In the genomic region with DNA sequence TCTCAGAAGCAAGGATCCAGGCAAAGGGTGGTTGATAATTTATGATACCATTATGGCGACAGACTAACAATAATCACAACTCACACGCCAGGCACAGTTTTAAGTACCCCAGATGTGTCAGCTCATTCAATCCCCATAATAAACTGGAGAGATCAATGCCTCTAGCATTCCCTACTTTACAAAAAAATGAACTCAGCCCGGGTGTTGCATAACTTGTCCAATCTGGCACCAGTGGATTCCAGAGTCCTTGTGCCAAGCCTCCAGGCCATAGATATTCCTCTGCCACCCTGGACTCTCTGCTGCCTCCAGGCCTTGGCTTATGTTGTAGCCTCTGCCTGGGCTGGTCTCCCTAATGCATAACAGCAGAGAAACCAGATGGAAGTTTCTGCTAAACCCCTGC, we compare ENCODE assay signal across 22 mouse cellular contexts.
A peak's percentile ranks its signal among the peaks of the same experiment; 100 is the strongest.
DNase-seq lines count a peak whose midpoint lies in the region; ATAC-seq and TF ChIP-seq lines count a peak whose summit lies in the region.
"Had no signal": no experiment of that assay in that cellular context is flagged by ENCODE, and none has a peak within 500 bp of the region (broad histone marks: within the 10 kb centered on the region; RNA-seq: fewer than 3 reads in every experiment).

No protein-coding gene starts in this region.

- 69% methylated on average over 3 of the region's 3 CpGs for WGBS in lung, embryonic 14.5 days

- no peak for TF ChIP-seq CTCF in lung, embryonic 14.5 days (IDR thresholded peaks at IDR 0.05; ENCODE audit: low read depth)

- no peak for ATAC-seq in lung, embryonic 14.5 days (ENCODE audit: insufficient read depth)
- no peak for ATAC-seq in erythroblast, adult 5-6 weeks (replicated peaks; ENCODE audit: low FRiP score, poor library complexity, severe bottlenecking)
- ATAC-seq: activated CD4-positive, CD25-positive, alpha-beta regulatory T cell, adult 4 months; CD4-positive, CD25-positive, alpha-beta regulatory T cell, adult 4 months; forebrain, embryonic 14.5 days; intestine, embryonic 15.5 days; midbrain, embryonic 16.5 days had no signal

- H3K4me1 ChIP-seq in lung, embryonic 14.5 days (ENCODE audit: insufficient read depth): no peaks in the 10 kb centered on the region
- H3K4me1 ChIP-seq: intestine, embryonic 15.5 days; liver, embryonic 13.5 days had no signal

- no peak overlapping the region for H3K27ac ChIP-seq in lung, embryonic 14.5 days (ENCODE audit: low read depth)
- H3K27ac ChIP-seq: heart, adult 2 months; hindbrain, embryonic 15.5 days; intestine, embryonic 15.5 days; liver, embryonic 13.5 days had no signal

- H3K4me3 ChIP-seq in lung, embryonic 14.5 days (ENCODE audit: low read depth, low read length): no peak overlapping the region
- H3K4me3 ChIP-seq: erythroblast, embryonic 14.5 days; heart, adult 2 months; hindbrain, embryonic 15.5 days; intestine, embryonic 15.5 days; liver, embryonic 13.5 days had no signal

- no peaks in the 10 kb centered on the region for H3K9me3 ChIP-seq in lung, embryonic 14.5 days (ENCODE audit: low read depth, low read length)
- H3K9me3 ChIP-seq: hindbrain, embryonic 15.5 days; intestine, embryonic 15.5 days had no signal

- H3K4me2 ChIP-seq in lung, embryonic 14.5 days: no peak overlapping the region
- H3K4me2 ChIP-seq: hindbrain, embryonic 15.5 days; intestine, embryonic 15.5 days; liver, embryonic 13.5 days had no signal

- no peaks in the 10 kb centered on the region for H3K27me3 ChIP-seq in lung, embryonic 14.5 days (ENCODE audit: insufficient read depth, low read length)
- H3K27me3 ChIP-seq: hindbrain, embryonic 15.5 days; intestine, embryonic 15.5 days; liver, embryonic 13.5 days had no signal

- peak; percentile 43 for DNase-seq in adrenal gland, adult 2 months
- DNase-seq in adrenal gland, postnatal 4 days (ENCODE audit: low spot score in 2 of 2): no peak
- peak; percentile 48 for DNase-seq in lung, embryonic 14.5 days
- DNase-seq in lung, postnatal 25 days (ENCODE audit: low spot score): no peak
- DNase-seq in adrenal gland, postnatal 36 days: peak; percentile 13 to 39
- DNase-seq in lung, postnatal 36 days: peak; percentile 4
- no peak for DNase-seq in kidney, adult 9 months
- DNase-seq: gastrocnemius, postnatal 14 days; heart, adult 2 months; heart, postnatal 36 days; kidney, postnatal 36 days; layer of hippocampus, adult 9-11 months; liver, embryonic 13.5 days; thymus, postnatal 36 days had no signal

- H3K9ac ChIP-seq in lung, embryonic 14.5 days: no peak overlapping the region
- H3K9ac ChIP-seq: hindbrain, embryonic 15.5 days; intestine, embryonic 15.5 days; liver, embryonic 13.5 days had no signal

- no peaks in the 10 kb centered on the region for H3K36me3 ChIP-seq in lung, embryonic 14.5 days (ENCODE audit: insufficient read depth)
- H3K36me3 ChIP-seq: hindbrain, embryonic 15.5 days; intestine, embryonic 15.5 days; liver, embryonic 13.5 days had no signal

Comparison
In these comparisons a context has a peak if more than half of its experiments do, and no peak if none do; other contexts are left out.
1. DNase-seq: peak in adrenal gland, adult 2 months (single experiment), lung, embryonic 14.5 days (single experiment), adrenal gland, postnatal 36 days (2 of 2) and lung, postnatal 36 days (single experiment); none in adrenal gland, postnatal 4 days (0 of 2), lung, postnatal 25 days (single experiment) and kidney, adult 9 months (single experiment).